Mouse (Mus musculus) urinary bladder, postnatal 10 days (tissue): ENCODE results near the gene Sorl1.
"Not testable (repeated sequence)": the region's sequence is repeated elsewhere in the genome, so short reads cannot be mapped to it uniquely, and the experiment has no call there.

Experiments used
- DNase-seq: peaks from one replicate; pipeline ENCODE4 v3.0.0; 2022; ENCODE audit warnings: low spot score

Sorl1 gene

GRCm38 (mm10) chr9:42092749-42093148 is 31.3 kb downstream of the Sorl1 start:
- DNase-seq, result no peak

GRCm38 (mm10) chr9:42091561-42091960 is 32.5 kb downstream of the Sorl1 start:
- DNase-seq, result no peak

DNA sequence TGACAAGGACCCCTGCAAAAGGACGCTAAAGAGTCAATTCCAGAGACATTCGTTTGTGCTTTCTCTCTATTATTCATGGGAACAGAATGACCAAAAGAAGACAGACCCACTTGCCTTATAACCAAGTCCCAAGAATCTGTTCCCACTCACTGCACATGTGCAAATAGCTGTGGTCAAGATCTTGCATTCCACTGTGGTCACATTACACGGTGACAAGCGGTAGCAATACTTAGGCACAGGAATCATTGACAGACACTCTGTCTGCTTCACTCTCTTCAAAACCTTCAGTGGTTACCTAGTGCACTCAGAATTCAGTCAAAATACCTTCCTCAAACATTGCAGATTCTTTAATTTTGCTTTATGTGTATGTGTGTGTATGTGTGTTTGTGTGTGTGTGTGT is 36.2 kb downstream of the Sorl1 start:
- no peak for DNase-seq

DNA sequence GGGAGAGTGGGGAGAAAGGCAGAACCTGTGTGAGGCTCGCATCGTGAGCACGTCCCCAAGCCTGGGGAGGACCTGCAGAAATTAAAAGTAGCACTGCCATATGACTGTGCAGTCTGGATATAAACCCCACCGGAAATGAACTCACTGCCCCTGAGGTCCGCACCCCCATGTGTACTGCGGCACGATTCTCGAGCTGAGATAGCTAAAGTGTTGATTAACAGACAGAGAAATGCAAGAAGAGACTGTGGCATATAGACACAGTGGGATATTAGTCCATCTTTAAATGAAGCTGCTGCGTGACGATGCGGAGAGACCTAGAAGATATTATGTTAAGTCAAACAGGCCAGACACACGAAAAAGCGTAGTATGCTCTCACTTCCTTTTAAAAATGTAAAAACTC is 38.1 kb downstream of the Sorl1 start:
- DNase-seq, result no peak

DNA sequence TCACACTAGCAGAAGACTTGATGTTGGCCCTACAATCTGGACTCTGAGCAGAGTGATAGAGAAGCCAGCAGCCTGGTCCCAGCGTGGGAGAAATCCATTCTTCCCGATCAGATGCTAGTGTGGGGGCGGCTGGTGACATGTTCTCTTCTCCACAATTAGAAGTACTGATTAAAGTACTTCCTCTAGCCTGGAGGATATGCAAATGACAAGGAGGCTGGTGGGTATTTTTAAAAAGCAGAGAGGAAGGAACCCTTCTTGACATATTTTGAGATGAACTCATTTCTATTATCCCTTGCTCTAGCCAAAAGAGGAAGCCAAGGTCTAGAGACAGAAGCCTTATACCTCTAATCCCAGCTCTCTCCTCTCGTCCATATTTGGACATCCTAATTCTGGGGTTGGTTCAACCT is 40.4 kb downstream of the Sorl1 start:
- DNase-seq, result no peak

- no peak for DNase-seq
These were observed 42.2 kb downstream of the Sorl1 start for GRCm38 (mm10) chr9:42081681-42082530.

GRCm38 (mm10) chr9:42080671-42081070 is 43.4 kb downstream of the Sorl1 start:
- DNase-seq, result no peak

DNA sequence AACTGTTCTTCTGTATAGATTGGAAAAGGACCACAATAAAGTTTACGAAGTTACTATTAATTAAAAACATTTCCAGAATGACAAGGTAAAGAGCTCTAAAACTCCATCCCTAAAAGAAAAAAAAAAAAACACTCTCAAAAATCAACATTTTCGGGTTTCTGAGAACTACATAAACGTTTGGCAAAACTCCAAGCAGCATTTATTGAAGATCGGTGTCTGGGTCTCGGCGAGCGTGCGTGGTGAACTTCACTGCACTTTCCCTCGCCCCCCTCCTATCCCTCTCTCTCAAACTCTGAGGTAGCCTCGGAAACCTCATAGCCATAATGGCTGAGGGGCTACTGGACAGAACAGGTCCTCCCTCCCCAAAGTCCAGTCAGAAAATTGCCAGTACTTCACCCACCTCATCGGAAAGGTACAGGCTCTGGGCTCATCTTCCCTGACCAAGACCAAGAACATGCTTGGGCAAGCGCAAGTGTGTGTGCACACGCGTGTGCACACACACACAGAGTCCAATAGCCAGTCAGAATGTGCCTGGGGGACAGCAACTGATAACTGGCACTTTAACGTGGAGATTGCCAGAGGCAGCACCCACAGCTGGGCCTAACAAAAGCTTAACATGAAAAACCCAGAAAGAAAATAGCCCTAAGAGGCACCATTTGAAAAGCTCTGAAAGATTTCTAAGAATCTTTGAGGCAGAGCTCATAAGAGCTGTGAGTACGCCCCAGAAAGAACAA is 46.8 kb downstream of the Sorl1 start:
- no peak for DNase-seq

GRCm38 (mm10) chr9:42076256-42076849 is 47.7 kb downstream of the Sorl1 start:
- no peak for DNase-seq

- DNase-seq, result no peak
These were observed 48.9 kb downstream of the Sorl1 start for GRCm38 (mm10) chr9:42075241-42075640.

DNA sequence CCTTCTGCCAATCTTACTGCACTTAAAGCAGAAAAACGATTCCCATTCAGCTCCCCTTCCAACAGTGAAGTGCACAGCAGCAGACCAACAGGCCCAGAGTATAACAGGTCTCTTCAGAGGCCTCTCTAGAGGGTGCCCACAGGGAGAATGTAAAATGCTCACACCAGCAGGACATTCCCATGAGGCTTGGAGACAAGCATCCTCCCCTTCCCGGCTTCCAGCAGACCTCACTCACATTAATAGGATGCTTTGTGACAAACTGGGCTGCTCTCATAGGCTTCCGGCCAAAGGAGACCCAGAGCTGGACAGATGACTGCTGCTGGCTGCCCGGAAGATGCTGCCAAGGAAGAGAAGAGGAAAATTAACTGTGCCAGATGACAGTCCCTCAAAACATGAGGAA is 52.1 kb downstream of the Sorl1 start:
- DNase-seq, result no peak

GRCm38 (mm10) chr9:42070856-42071255 is 53.2 kb downstream of the Sorl1 start:
- no peak for DNase-seq

DNA sequence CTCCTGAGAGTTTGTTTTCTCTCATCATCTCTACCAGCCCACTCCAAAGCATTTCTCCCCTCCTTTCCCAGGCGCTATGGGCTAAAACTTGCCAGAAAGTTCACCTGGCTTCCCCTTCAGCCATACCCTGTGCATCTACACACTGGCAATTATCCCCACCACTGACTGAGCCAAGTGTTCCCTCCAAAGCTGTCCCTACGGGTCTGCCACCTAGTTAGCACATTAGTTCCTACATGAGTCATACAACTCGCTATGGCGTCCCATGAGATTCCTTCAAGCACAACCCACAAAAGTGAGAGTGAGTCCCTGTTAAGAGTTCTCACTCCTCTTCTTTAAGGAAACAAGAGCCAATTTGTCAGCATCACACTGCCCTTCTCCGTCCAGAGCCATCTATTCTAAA is 54.6 kb downstream of the Sorl1 start:
- no peak for DNase-seq

- DNase-seq, result no peak
These were observed 56.1 kb downstream of the Sorl1 start for GRCm38 (mm10) chr9:42067950-42068349.

- no peak for DNase-seq
These were observed 58.3 kb downstream of the Sorl1 start for GRCm38 (mm10) chr9:42065756-42066155.

DNA sequence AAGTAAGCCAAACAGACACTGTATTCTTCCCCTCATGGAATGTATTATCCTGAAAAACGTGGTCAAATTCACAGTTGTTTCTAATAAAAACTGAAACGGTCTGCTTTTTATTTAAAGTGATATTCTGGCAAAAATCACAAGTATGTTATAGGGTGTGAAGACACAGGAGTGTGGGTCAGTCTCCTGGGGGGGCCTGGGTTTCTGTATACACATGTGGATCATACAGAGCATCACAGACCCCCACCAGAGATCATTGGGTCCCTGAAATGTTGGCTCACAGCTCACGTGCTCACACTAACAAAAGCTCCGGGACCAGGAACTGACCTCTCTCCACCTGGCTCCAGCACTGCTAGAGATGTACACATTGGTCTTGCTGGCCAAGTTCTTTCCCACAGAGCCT is 60.7 kb downstream of the Sorl1 start:
- no peak for DNase-seq

DNA sequence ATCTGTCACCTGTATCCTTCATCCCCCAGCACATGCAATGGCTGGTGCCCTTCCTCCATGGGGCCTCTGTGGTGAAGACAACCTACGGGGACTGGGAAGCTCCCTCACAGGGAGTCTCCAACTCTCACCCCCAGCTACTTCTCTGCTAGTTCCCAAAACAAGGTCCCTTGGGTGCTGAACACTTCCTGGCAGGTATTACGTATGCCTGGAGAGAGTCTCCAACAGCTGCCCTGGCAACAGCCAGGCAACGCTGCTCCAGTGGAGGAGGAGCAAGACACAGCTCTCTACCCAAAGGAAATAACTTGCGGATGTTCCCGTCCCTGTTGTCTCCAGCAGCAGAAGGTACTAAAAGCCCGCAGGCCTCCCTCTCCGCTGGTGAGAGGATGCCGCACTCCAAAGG is 61.8 kb downstream of the Sorl1 start:
- no peak for DNase-seq

GRCm38 (mm10) chr9:42059006-42059405 is 65.1 kb downstream of the Sorl1 start:
- not testable (repeated sequence) for DNase-seq

DNA sequence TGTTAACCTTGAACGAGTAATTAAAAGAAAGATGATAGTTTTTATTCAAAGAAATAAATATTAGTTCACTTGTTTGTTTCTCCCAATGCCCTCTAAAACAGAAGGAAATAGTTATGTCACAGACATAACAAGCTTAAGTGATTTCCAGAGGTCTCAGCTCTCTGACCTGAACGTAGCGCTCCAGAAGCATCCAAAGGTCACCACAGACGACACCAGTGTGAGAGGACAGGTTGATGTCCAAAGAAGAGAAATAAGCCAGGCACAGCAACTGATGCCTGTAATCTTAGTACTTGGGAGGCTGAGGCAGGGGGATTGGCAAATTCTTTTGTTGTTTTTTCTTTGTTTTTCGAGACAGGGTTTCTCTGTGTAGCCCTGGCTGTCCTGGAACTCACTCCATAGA is 67.5 kb downstream of the Sorl1 start:
- no peak for DNase-seq

- DNase-seq, result no peak
These were observed 68.7 kb downstream of the Sorl1 start for GRCm38 (mm10) chr9:42055378-42055777.

DNA sequence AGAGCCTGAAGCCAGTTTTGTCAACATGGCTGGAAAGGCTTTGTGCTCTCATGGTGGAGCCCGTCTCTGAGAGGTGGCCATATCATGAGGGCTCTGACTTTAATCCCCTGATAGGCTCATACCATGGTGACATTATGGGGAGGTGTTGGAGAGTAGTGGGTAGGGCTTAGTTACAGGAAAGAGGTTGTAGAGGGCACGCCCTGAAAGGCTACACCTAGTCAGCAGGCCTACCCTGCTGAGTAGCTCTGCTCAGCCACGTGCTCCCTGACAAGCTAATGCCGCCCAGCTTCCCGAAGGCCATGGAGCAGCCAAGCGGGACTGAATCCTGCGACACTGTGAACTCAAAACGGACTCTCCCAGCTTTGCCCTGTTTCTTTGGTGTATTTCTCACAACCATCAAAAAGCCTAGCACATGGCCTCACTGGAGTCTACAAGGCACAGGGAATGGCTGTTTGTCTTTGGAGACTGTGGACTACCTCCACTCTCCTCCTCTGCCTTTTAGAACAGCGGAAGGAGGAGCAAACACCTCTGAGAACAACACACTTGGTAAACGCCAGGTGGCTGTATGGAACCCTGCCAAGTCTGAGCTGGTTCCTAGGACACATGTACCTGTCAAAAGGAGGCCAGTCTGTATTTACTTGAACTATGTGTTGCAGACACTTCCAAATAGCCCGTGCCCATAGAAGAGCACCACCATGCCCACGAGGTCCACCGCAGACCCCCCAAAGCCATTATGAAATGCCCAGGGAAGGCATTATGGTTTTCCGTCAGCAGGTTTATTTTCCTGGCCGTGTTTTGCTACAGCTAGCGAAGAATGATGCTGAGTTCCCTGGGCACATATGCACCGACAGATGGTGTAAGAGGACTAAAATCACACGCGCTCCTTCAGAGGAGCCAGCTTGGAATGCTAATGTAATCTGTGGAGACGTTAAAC is 69.5 kb downstream of the Sorl1 start:
- DNase-seq, result no peak

DNA sequence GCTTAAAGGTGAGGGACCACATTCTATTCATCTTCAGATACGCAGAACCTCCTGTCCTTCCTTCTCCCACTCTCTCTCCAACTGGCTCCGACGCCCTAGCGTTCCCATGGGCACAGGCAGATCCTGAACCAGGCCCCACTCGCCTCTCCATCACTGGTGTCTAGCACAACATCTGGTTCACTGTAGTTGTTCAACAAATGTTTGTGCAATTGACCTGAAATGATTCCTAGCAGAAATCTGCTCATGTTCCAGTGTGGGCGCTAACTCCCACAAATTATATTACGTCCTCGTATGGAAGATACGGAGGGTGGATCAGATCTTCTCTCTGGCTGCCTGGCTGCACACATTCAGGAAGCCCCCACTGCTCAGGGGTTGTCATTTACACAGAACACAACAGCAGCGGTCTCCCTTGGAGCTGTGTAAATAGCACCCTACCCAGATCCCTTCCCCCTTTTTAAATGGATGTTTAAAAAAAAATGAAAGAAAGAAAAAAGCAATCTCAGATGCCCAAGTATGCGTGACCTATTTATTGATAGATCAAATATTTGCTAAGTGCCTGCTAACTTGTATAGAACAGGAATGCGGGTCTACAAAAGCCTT is 70.4 kb downstream of the Sorl1 start:
- DNase-seq, result no peak
